Mouse (Mus musculus): Measurements from ENCODE around the gene Armc7.
"Not testable (repeated sequence)": the region's sequence is repeated elsewhere in the genome, so short reads cannot be mapped to it uniquely, and the experiment has no call there.

The Armc7 gene

GRCm38 (mm10) chr11:115475025-115475757 is at the start of gene Armc7:
Gene Armc7 (plus strand): TSS chr11:115475667.
- DNase-seq (ENCODE audit: low spot score): peak; percentile 96

- no peak for DNase-seq (ENCODE audit: low spot score)
These were observed 49.8 kb upstream of the Armc7 start for GRCm38 (mm10) chr11:115425671-115426070.

- DNase-seq (ENCODE audit: low spot score): peak; percentile 77
These were observed 47.8 kb upstream of the Armc7 start for GRCm38 (mm10) chr11:115427482-115428331.

GRCm38 (mm10) chr11:115429307-115429706 is 46.2 kb upstream of the Armc7 start:
- no peak for DNase-seq (ENCODE audit: low spot score)

- DNase-seq (ENCODE audit: low spot score): no peak
These were observed 44.9 kb upstream of the Armc7 start for GRCm38 (mm10) chr11:115430561-115430960.

GRCm38 (mm10) chr11:115432814-115433213 is 42.7 kb upstream of the Armc7 start:
- no peak for DNase-seq (ENCODE audit: low spot score)

GRCm38 (mm10) chr11:115433342-115433741 is 42.1 kb upstream of the Armc7 start:
- DNase-seq (ENCODE audit: low spot score): no peak

- no peak for DNase-seq (ENCODE audit: low spot score)
These were observed 39.7 kb upstream of the Armc7 start for GRCm38 (mm10) chr11:115435596-115436337.

- no peak for DNase-seq (ENCODE audit: low spot score)
These were observed 37.8 kb upstream of the Armc7 start for GRCm38 (mm10) chr11:115437571-115438122.

GRCm38 (mm10) chr11:115439326-115439725 is 36.1 kb upstream of the Armc7 start:
- DNase-seq (ENCODE audit: low spot score): no peak

- DNase-seq (ENCODE audit: low spot score): no peak
These were observed 35.4 kb upstream of the Armc7 start, which contains the start of gene Trim80 for GRCm38 (mm10) chr11:115439906-115440595. Gene Trim80 (plus strand): TSS chr11:115440545.

- DNase-seq (ENCODE audit: low spot score): no peak
These were observed 34.0 kb upstream of the Armc7 start for GRCm38 (mm10) chr11:115441417-115441816.

GRCm38 (mm10) chr11:115446906-115447305 is 28.6 kb upstream of the Armc7 start:
- no peak for DNase-seq (ENCODE audit: low spot score)

- DNase-seq (ENCODE audit: low spot score): no peak
These were observed 28.1 kb upstream of the Armc7 start for GRCm38 (mm10) chr11:115447321-115447885.

- no peak for DNase-seq (ENCODE audit: low spot score)
These were observed 27.4 kb upstream of the Armc7 start for GRCm38 (mm10) chr11:115448075-115448474.

GRCm38 (mm10) chr11:115448998-115449397 is 26.5 kb upstream of the Armc7 start:
- DNase-seq (ENCODE audit: low spot score): no peak

GRCm38 (mm10) chr11:115450176-115450575 is 25.3 kb upstream of the Armc7 start:
- no peak for DNase-seq (ENCODE audit: low spot score)

GRCm38 (mm10) chr11:115451781-115452241 is 23.7 kb upstream of the Armc7 start:
- DNase-seq (ENCODE audit: low spot score): no peak

GRCm38 (mm10) chr11:115452281-115452860 is 23.1 kb upstream of the Armc7 start:
- no peak for DNase-seq (ENCODE audit: low spot score)

- DNase-seq (ENCODE audit: low spot score): no peak
These were observed 22.2 kb upstream of the Armc7 start for GRCm38 (mm10) chr11:115453306-115453705.

- DNase-seq (ENCODE audit: low spot score): not testable (repeated sequence)
These were observed 20.6 kb upstream of the Armc7 start for GRCm38 (mm10) chr11:115454822-115455221.
